Mouse (Mus musculus): ENCODE measurements around the gene Fut7.
"Not testable (repeated sequence)": the region's sequence is repeated elsewhere in the genome, so short reads cannot be mapped to it uniquely, and the experiment has no call there.

Fut7 gene

GRCm38 (mm10) chr2:25422587-25423410, at the start of gene Fut7:
Gene Fut7 (plus strand): TSS chr2:25423267.
- DNase-seq (ENCODE audit: low spot score) = no peak

GRCm38 (mm10) chr2:25373431-25373830, 49.6 kb upstream of the Fut7 start:
- no peak for DNase-seq (ENCODE audit: low spot score)

- DNase-seq (ENCODE audit: low spot score) = peak; percentile 70
Observed at GRCm38 (mm10) chr2:25376589-25376988, 46.5 kb upstream of the Fut7 start.

- no peak for DNase-seq (ENCODE audit: low spot score)
Observed at GRCm38 (mm10) chr2:25384492-25384891, 38.6 kb upstream of the Fut7 start.

GRCm38 (mm10) chr2:25391266-25391665, 31.8 kb upstream of the Fut7 start:
- DNase-seq (ENCODE audit: low spot score) = no peak

GRCm38 (mm10) chr2:25394281-25395221, 28.5 kb upstream of the Fut7 start:
- DNase-seq (ENCODE audit: low spot score) = no peak

GRCm38 (mm10) chr2:25395721-25396596, 27.1 kb upstream of the Fut7 start, which contains the start of gene Entpd2:
Gene Entpd2 (plus strand): TSS chr2:25395874.
- DNase-seq (ENCODE audit: low spot score) = peak; percentile 39

GRCm38 (mm10) chr2:25396597-25396983, 26.5 kb upstream of the Fut7 start:
- DNase-seq (ENCODE audit: low spot score) = no peak

GRCm38 (mm10) chr2:25397010-25397409, 26.1 kb upstream of the Fut7 start:
- DNase-seq (ENCODE audit: low spot score) = no peak

GRCm38 (mm10) chr2:25398065-25398464, 25.0 kb upstream of the Fut7 start:
- DNase-seq (ENCODE audit: low spot score) = no peak

GRCm38 (mm10) chr2:25399051-25399450, 24.0 kb upstream of the Fut7 start, which contains the start of gene Npdc1:
Gene Npdc1 (plus strand): TSS chr2:25399351.
- DNase-seq (ENCODE audit: low spot score) = no peak

- no peak for DNase-seq (ENCODE audit: low spot score)
Observed at GRCm38 (mm10) chr2:25400291-25400690, 22.8 kb upstream of the Fut7 start.

GRCm38 (mm10) chr2:25400764-25401163, 22.3 kb upstream of the Fut7 start:
- peak; percentile 60 for DNase-seq (ENCODE audit: low spot score)

- peak; percentile 94 for DNase-seq (ENCODE audit: low spot score)
Observed at GRCm38 (mm10) chr2:25402377-25402971, 20.6 kb upstream of the Fut7 start.

GRCm38 (mm10) chr2:25402972-25403601, 20.0 kb upstream of the Fut7 start:
- peak; percentile 67 for DNase-seq (ENCODE audit: low spot score)

GRCm38 (mm10) chr2:25403994-25404393, 19.1 kb upstream of the Fut7 start:
- DNase-seq (ENCODE audit: low spot score) = no peak

GRCm38 (mm10) chr2:25408908-25409307, 14.2 kb upstream of the Fut7 start:
- DNase-seq (ENCODE audit: low spot score) = no peak

GRCm38 (mm10) chr2:25413436-25413835, 9.6 kb upstream of the Fut7 start:
- DNase-seq (ENCODE audit: low spot score) = not testable (repeated sequence)

GRCm38 (mm10) chr2:25417426-25417825, 5.6 kb upstream of the Fut7 start:
- DNase-seq (ENCODE audit: low spot score) = no peak

GRCm38 (mm10) chr2:25421896-25422295, 1.2 kb upstream of the Fut7 start:
- peak; percentile 71 for DNase-seq (ENCODE audit: low spot score)

GRCm38 (mm10) chr2:25423626-25424025, 559 bp downstream of the Fut7 start:
- DNase-seq (ENCODE audit: low spot score) = no peak
